Mouse (Mus musculus) kidney, adult 2 months (tissue): ENCODE data around the gene Dbndd1. TPM values are rescaled to one million over a fixed set of nuclear protein-coding genes. Genes with fewer than 3 reads are reported as not detected.
A peak's percentile ranks its signal among the peaks of the same experiment; 100 is the strongest.
"Not testable (repeated sequence)": the region's sequence is repeated elsewhere in the genome, so short reads cannot be mapped to it uniquely, and the experiment has no call there.

Experiments used
- DNase-seq: peaks from one replicate; pipeline ENCODE4 v3.0.0; 2021
- H3K27ac ChIP-seq: fragments of 200-500 bp; 2 replicates; pipeline ENCODE4 v1.5.1; 2012; ENCODE audit warnings: low read depth, low read length, control low read depth, inconsistent platforms; ENCODE audit not compliant: insufficient read depth
- H3K27me3 ChIP-seq: fragments of 200-500 bp; replicated peaks from 2 replicates; pipeline ENCODE4 v1.6.1; 2012; ENCODE audit warnings: mild to moderate bottlenecking, moderate library complexity, low read length, inconsistent platforms; ENCODE audit not compliant: control insufficient read depth, insufficient read depth
- H3K36me3 ChIP-seq: fragments of 200-500 bp; 2 replicates; pipeline ENCODE4 v1.6.1; 2012; ENCODE audit warnings: mild to moderate bottlenecking, moderate library complexity, low read length, inconsistent platforms; ENCODE audit not compliant: control insufficient read depth, insufficient read depth
- H3K4me1 ChIP-seq: fragments of 200-500 bp; 2 replicates; pipeline ENCODE4 v1.6.1; 2011; ENCODE audit warnings: low read length; ENCODE audit not compliant: control insufficient read depth, insufficient read depth
- H3K4me3 ChIP-seq: fragments of 200-500 bp; 2 replicates; pipeline ENCODE4 v1.5.1; 2011; ENCODE audit warnings: mild to moderate bottlenecking, low read depth, low read length, control low read depth; ENCODE audit not compliant: insufficient read depth
- CTCF ChIP-seq: fragments of 200-500 bp; conservative IDR thresholded peaks from 2 replicates; pipeline ENCODE4 v1.5.1; 2011; ENCODE audit warnings: low read depth, mild to moderate bottlenecking, control low read depth, low read length, moderate library complexity, mixed read lengths; ENCODE audit not compliant: insufficient read depth, insufficient read length
- POLR2A ChIP-seq: fragments of 200-500 bp; IDR thresholded peaks from one replicate; pipeline ENCODE4 v1.6.1; 2011; ENCODE audit warnings: low read depth, low read length, control low read depth
- WGBS: fragments of 180-500 bp; shearing (Covaris S2); methylation state at CpG from one replicate; pipeline ENCODE4 v1.1.7; 2018; 5-methylcytosine and 5-hydroxymethylcytosine counted together
- polyA plus RNA-seq: library from polyadenylated mRNA; depleted of rRNA; stranded (reverse); fragments of >200 nt; gene quantifications from 2 replicates; pipeline ENCODE4 v1.2.3, GENCODE M21; 2012; rRNA removed

Dbndd1 gene
- polyA plus RNA-seq = 0.05 and 0.19 TPM in 2 replicates

GRCm38 (mm10) chr8:123514781-123515539 is at the start of gene Dbndd1:
Gene Dbndd1, minus strand, starts transcription at chr8:123515463.
- Histone ChIP-seq H3K4me1 (peaks cover 9% of the 10 kb centered on the region; the same call in 1 of the 2 replicates), H3K36me3 (no peaks in the 10 kb centered on the region), H3K27ac (no peak within 1 kb of the TSS), H3K27me3 (peaks cover 3% of the 10 kb centered on the region; the same call in 1 of the 2 replicates), H3K4me3 (peak within 1 kb of the TSS; percentile 26)
- TF ChIP-seq CTCF (no peak), POLR2A (no peak)
- no peak for DNase-seq
- 1% methylated on average over 63 of the region's 63 CpGs for WGBS

GRCm38 (mm10) chr8:123564221-123564620 is 49.0 kb upstream of the Dbndd1 start:
- H3K27ac ChIP-seq, H3K4me3 ChIP-seq, H3K4me1 ChIP-seq, H3K27me3 ChIP-seq, DNase-seq, H3K36me3 ChIP-seq: not testable (repeated sequence)
- no CpG with 5 or more reads among the region's 45 CpGs for WGBS

- peak; percentile 32 for DNase-seq
- H3K27me3 ChIP-seq, H3K4me1 ChIP-seq, H3K36me3 ChIP-seq, H3K4me3 ChIP-seq, H3K27ac ChIP-seq: not testable (repeated sequence)
- 53% methylated on average over 8 of the region's 14 CpGs for WGBS
These were observed 22.4 kb upstream of the Dbndd1 start for GRCm38 (mm10) chr8:123537641-123538040.

- Histone ChIP-seq H3K4me3 (no peak overlapping the region), H3K27ac (no peak overlapping the region), H3K4me1 (no peaks in the 10 kb centered on the region), H3K27me3 (no peaks in the 10 kb centered on the region), H3K36me3 (no peaks in the 10 kb centered on the region; the same call in none of the 2 replicates)
- no peak for TF ChIP-seq CTCF
- 69% methylated on average over 10 of the region's 10 CpGs for WGBS
- DNase-seq = no peak
These were observed 21.7 kb upstream of the Dbndd1 start for GRCm38 (mm10) chr8:123536990-123537380.

GRCm38 (mm10) chr8:123536242-123536989 is 21.2 kb upstream of the Dbndd1 start:
- no peaks in the 10 kb centered on the region; the same call in none of the 2 replicates for H3K36me3 ChIP-seq
- no peaks in the 10 kb centered on the region for H3K4me1 ChIP-seq
- H3K27ac ChIP-seq = no peak overlapping the region
- H3K4me3 ChIP-seq = no peak overlapping the region
- 92% methylated on average over 9 of the region's 9 CpGs for WGBS
- TF ChIP-seq CTCF (no peak), POLR2A (no peak)
- H3K27me3 ChIP-seq = no peaks in the 10 kb centered on the region
- DNase-seq = no peak

GRCm38 (mm10) chr8:123527720-123528489 is 12.6 kb upstream of the Dbndd1 start:
- no peak for DNase-seq
- no peak overlapping the region for H3K27ac ChIP-seq
- no peaks in the 10 kb centered on the region for H3K27me3 ChIP-seq
- TF ChIP-seq POLR2A (no peak), CTCF (no peak)
- WGBS = 92% methylated on average over 25 of the region's 25 CpGs
- H3K4me1 ChIP-seq = no peaks in the 10 kb centered on the region
- no peak overlapping the region for H3K4me3 ChIP-seq
- H3K36me3 ChIP-seq = peaks cover 10% of the 10 kb centered on the region

GRCm38 (mm10) chr8:123520048-123520447 is 4.8 kb upstream of the Dbndd1 start:
- not testable (repeated sequence) for H3K27ac ChIP-seq, H3K4me3 ChIP-seq, H3K4me1 ChIP-seq, DNase-seq, H3K27me3 ChIP-seq, H3K36me3 ChIP-seq
- WGBS = 80% methylated on average over 1 of the region's 1 CpGs
